Mouse (Mus musculus) gastrocnemius, adult 18-20 months (tissue): ENCODE results near the gene Nedd8. TPM values are rescaled to one million over a fixed set of nuclear protein-coding genes. Genes with fewer than 3 reads are reported as not detected.

Experiments
- DNase-seq: peaks from one replicate; pipeline ENCODE4 v3.0.0; 2021; ENCODE audit warnings: low spot score
- long read RNA-seq, 2 experiments: library from polyadenylated mRNA; stranded (forward); transcript quantifications; one replicate each; pipeline ENCODE4 v2.0.0; 2021
- total RNA-seq, 2 experiments: library from RNA; stranded (reverse); gene quantifications; 2 replicates each; pipeline ENCODE4 v1.2.3; 2021

Nedd8 gene
- 100 to 1,000 TPM; 188 to 201 TPM for total RNA-seq
- long read RNA-seq, experiment 1, transcript Nedd8-201 (4 exons, 824 nt), result major isoform, 128 of 135 reads
- long read RNA-seq, experiment 1, partial matches to known transcripts, result 5 of 135 reads
- long read RNA-seq, experiment 1, other reads (novel, unspliced or antisense), result 1 of 135 reads
- long read RNA-seq, experiment 2, transcript Nedd8-201 (4 exons, 824 nt), result major isoform, 82 of 87 reads
- long read RNA-seq, experiment 2, partial matches to known transcripts, result 3 of 87 reads
- long read RNA-seq, experiment 2, other reads (novel, unspliced or antisense), result 1 of 87 reads

DNA sequence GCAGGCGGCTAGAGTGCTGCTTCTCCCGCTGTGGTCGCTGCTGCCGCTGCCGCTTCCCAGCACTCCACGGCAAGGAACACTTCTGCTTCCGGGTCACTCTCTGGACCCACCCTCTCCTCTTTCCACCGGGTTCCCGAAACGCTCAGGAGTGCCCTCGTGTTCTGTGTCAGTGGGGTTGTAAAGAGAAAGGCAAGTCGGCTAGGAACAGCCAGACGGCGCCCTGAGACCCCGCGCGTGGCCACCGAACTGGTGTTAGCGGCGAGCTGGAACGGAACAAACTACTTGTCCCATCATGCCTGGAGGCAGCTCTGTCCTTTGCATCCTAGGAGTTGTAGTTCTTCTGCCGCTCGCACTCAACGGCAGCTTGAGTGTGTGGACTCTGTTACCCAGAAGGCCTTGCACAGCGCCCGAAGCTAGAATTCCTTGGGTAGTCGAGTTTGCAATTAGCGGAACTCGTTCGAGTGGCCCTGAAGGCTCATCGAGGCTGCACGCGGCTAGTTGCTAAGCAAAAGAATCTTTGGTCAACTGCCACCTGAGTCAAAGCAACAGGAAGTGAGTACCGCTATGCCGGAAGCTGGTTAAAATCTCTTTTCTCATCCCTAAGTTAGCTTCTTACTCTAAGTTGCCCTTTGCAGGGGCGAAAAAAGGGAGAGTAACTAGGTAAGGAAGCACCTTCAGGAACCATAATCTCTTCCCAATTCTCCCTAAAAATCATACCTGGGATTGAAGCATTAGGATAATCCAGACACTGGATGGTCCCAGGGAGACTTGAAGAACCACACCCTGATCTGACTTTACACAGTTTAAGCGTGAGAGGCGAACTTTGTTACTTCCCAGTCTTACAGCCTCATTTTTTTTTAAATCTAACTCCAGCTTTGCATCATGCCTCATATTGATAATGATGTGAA, at the start of gene Nedd8, which contains the start of gene Gmpr2:
Nedd8 (minus strand) TSS at position 292 of the 908 bp plus-strand sequence.
Gmpr2 (plus strand) TSS at position 109 of the 908 bp plus-strand sequence.
- DNase-seq, result peak; percentile 91

DNA sequence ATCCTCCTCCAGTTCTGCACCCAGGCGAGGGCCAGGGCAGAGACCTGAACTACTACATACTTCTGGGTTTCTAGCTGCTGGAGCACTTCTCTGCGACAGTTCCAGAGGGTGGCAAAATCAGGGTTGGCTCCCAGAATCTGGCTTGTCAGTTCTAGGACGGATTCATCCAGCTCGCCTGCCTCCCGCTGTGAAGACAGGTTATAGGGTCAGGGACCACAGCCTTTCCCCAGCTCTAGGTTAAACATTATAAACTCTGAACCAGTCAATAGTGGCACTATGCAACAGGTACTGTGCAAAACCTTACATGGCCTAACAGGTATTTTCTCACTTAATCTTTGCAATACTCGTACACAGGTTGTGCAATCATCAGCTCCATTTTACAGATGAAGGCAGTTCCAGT, 49.2 kb upstream of the Nedd8 start:
- DNase-seq, result no peak

DNA sequence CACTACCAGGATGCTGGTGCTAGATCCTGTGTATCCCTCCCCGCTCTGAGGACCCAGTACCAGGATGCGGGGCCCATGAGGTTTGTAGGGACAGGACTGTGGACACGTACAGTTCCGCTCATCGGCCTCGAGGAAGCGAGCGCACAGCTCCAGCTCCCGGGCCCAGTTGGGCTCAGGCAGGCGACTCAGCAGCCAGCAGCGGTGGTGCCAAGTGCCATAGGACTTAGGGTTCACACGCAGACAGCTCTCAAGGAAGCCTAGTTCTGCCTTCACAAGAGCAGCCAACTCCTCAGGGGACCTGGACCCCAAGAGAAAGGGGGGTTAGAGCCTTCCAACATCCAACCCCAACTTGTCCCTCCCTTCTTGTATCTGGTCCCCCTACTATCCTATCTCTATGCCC, 48.7 kb upstream of the Nedd8 start:
- DNase-seq, result no peak

DNA sequence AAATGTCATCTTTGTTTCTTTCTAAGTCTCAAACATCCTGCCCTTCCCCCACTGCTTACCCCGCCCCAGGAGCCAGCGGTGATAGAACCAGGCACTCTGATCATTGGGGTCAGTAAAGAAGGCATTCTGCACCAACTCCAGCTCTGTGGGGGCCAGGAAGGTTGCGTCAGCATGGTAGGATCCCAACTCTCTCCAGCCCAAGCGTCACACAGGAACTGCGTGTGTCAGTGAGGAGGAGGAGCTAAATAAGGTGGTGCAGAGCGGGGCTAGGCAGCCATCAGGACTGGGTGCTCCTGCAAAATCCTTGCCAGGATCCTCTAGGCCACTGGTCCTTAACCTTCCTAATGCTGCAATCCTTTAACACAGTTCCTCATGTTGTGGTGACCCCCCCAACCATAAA, 47.8 kb upstream of the Nedd8 start:
- DNase-seq, result no peak

DNA sequence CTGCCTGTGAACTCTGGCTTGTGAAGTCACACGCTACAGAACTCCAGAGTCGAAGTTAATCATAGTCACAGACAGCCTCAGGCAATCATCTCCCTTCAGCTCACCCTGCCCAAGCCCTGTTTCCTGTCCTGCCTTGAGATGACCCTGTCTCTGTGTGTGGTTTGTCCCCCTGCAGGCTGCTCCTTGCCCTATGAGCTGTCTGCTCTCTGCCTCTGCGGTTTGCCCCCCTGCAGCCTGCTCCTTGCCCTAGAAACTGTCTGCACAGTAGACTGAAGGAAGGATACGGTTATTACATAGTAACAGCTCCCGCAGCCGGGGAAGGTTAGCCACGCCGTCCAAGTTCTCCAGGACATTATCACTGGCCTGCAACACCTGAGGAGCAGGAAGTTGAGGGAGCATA, 45.0 kb upstream of the Nedd8 start:
- DNase-seq, result no peak

DNA sequence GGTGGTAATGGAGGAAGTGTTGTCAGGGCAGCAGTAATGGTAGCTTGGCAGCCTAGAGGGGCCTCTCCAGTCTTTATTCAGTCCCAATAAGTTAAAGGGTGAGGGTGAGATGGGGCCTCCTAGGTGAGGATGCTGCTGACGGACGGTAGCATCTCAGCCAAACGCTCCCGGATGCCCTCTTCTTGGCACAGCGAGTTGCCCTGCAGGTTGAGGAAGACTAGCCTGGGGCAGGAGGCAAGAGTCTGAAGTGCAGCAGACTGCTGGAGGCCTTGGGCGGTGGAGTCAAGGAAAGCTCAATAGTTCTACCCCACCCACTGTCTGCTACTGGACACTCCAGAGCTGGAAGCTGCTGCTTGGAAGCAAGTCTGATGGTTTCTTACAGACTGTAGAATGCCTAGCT, 44.3 kb upstream of the Nedd8 start:
- no peak for DNase-seq

DNA sequence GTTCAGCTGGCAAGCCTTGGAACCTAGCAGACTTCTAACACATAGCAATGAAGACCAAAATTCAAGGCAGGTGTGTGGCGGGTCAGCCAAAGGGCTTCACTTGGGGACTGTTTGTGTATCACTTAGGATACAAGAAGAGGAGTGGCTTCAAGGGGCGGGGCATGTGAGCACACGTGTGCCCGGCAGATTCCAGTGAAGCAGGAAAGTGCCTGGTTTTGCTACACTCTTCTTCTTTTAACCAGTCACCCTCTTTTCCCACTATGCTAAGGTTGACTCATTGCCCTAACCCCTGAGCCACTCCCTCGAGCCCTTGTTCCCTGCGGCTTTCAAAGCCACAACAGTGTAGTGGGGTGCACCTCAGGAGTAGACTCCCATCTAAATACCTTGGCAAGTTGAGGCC, 43.0 kb upstream of the Nedd8 start:
- DNase-seq, result no peak

DNA sequence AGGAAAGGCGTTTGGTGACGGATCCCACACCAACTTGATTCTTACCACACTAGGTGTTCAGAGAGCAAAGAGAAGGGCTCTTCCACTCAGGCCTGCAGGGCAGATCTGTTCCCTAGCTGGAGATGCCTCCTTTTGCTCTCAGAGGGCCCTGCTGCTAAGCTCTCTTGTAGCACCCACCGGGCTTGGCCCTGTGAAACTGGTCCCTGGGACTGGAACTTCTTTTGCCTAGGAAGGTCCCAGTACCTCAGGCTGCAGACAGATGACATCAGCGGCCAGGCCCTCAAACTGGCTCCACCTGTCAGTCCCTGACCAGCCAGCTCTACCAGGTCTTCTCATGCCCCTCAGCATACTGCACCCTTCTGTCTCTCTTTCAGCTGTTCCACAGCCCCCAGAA, 41.8 kb upstream of the Nedd8 start, which contains the start of gene Tgm1:
Tgm1 (minus strand) TSS at position 198 of the 394 bp plus-strand sequence.
- DNase-seq, result no peak

DNA sequence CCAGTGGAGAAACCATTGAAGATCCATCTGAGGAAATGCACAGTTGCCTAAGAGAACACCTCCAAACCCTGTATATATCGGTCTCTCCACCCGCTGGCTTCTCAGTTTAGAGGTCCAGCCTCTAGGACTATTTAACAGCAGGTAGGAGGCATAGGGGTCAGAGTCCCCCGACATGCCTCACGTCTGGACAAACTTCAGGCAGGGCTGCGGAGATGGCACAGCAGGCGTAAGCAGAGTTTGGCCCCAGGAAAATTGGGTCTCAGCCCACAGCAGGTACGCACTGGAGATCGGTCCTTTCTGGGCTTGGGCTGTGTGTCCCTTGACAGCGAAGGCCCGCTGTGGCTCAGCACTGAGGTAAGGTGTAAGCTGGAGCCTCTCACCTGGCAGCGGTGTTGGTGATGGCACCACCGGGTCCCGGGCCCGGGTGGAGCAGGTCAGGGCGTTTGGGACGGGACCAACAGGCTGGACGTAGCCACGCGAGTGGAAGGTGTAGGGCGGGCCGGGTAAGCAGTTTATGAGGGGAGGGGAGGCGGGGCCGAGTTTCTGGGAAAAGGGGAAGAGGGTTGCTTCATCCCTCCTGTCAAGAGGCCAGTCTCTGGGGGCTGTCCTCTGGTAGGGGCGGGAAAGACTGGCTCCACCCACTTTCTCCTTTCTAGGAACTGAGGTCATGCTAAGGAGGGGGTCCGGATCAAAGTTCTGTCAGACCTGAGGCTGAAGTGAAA, 41.2 kb upstream of the Nedd8 start:
- peak; percentile 18 for DNase-seq

DNA sequence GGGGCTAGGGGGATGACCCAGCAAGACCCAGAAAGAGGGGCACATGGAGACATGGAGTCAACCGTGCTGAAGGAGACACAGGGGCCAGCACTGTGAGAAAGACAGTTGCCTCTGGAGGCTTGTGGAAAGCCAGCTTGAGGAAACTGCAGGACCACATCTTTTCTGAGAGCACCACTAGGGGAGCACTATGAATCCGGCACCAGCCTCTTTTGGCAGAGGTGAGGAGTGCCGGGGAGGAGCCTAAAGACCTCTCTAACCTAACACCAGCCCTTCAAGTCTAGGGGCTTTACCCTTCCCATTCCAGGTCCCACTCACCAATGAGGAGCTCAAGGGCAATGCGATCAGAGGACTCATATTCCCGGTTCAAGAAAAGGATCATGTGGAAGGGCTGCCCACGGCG, 39.9 kb upstream of the Nedd8 start:
- DNase-seq, result no peak

DNA sequence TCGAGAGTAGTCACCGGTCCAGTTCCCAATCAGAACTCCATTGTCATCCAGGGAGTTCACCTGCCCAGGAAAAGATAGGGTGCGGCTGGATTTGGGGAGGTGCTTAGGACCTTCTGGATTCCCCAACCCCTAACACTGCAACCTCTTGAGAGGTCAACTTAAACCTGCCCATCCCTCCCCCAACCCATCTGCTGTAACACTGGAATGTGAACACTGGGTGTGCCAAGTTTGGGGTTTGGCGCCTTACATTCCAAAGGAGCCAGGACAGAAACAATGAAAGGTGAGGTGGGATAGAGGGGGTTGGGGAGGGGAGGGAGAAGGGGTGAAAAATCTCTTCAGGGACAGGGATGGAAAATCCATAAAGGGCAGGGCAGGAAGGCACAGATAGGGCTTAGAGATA, 37.6 kb upstream of the Nedd8 start:
- DNase-seq, result no peak

DNA sequence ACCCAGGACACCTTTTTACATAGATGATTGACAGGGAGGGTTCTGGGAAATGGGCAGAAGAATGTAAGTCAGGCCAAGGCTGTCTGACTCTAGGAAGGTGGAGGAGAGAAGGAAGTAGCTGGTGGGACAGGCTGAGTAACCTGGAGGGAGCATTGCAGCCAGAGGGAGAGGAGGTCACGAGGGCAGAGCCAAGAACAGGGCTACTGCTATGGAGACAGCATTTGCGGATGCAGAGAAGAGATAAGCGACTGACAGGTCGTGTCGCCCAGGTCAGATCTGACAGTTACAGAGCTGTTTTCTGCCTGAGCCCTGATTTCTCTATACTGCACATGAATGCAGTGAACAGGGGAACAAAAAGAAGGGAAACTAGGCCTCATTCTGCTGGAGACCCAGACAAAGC, 35.5 kb upstream of the Nedd8 start:
- no peak for DNase-seq

DNA sequence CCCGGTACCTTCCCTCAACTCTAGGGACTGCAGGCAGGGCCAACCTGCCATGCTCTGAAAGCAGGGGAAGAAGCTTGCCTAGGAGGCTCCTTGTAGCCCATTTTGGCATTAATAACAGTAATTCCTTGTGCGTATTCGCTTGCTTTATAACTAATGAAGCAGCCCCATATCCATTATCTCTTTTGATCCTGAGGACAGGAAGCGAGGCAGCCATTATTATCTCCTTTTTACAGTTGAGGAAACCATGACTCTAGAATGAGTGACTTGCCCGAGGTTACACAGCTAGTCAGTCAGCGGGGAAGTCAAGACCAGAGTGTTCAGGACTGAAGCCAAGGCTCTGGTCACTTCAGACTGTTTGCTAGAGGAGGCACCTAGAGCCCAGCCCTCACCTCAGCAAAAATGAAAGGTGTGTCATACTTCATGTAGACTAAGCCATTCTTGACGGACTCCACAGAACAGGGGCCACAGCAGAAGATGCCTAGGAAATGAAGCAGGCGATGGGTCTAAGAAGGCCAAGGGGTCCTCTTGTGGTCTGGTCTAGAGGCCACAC, 34.2 kb upstream of the Nedd8 start:
- no peak for DNase-seq

DNA sequence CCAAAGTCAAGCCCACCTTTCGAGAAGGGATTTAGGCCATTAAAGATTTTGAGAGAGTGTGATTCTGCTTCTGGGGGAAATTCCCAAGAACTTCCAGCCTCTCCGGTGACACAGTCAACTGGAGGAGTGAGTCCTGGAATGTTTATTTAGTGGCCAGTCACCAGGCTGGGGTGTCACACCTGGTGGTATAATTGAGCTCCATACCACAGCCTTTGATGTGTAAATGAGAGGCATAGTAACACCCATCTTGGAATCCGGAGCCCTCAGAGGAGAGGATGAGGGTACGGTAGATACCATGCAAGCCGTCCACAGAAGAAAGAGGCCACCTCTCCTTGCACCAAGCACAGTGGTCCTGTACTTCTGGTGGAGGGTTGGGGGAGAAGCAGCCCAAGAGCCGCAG, 30.8 kb upstream of the Nedd8 start:
- no peak for DNase-seq

DNA sequence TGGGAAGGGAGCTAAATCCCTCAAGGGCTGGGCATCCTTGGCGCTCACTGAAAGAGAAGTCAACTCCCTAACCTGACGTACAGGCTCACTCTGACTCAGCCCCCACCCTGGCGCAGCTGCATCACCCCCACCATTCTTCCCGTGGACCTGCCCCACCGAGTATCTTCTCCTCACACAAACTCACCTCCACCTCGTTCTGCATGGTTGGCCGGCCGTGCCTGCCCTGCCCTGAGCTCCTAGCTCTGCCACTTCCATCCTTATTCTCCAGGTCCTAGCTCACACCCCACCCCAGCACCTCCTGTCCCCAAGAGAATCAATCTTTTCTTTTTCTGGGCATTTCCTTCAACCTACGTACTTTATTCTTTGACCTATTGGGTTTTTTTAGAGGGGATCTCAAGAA, 29.2 kb upstream of the Nedd8 start:
- DNase-seq, result no peak

DNA sequence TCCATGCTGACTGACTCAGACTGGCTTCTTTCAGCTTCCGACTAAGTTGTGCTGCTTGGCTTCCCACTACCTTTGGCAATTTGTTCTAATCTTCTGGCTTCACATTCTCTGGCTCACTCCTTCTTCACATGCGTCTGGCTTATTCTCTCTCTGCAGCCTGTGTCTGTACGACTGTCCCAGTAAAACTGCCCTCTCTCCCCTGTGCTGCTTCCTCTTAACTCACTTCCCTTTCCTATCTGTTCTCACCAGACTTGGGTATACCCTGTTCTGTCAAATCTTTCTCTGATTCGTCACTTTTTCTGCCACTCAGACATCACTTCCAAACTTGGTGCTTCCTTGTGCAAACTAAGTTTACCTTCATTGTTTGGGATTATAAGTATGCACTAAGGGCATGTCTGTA, 25.3 kb upstream of the Nedd8 start:
- no peak for DNase-seq

DNA sequence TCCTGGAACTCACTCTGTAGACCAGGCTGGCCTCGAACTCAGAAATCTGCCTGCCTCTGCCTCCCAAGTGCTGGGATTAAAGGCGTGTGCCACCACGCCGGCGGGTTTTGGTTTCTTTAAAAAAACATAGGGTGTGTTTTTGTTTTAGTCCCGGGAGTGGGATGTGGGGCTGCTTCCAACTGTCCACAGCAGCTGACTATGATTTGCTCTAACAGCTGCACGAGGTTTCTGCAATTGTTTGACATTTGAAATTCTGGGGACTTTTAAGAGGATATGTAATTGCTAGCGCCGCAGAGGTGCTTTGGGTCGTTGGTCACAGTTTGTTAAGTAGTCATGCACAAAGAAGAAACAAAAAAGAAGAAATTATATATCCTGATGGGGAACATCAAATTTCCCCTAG, 17.5 kb upstream of the Nedd8 start:
- no peak for DNase-seq

DNA sequence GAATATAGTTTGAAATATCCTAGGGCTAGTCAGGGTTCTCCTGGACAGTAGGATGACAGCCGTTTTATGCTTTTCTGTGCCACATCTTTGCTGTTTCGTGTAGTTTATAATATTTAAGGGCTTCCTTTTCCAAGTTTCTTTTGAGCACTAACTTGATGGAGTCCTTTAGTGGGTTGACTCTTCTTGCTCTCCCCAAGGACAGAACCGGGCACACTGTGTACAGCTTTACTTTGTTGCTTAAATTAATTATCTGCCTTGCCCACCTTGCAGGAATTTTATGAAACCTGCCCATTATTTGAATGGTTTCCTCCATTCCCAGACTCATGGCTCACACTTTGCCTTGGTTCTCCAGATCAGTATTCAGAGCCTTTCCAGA, 10.2 kb upstream of the Nedd8 start:
- DNase-seq, result no peak

DNA sequence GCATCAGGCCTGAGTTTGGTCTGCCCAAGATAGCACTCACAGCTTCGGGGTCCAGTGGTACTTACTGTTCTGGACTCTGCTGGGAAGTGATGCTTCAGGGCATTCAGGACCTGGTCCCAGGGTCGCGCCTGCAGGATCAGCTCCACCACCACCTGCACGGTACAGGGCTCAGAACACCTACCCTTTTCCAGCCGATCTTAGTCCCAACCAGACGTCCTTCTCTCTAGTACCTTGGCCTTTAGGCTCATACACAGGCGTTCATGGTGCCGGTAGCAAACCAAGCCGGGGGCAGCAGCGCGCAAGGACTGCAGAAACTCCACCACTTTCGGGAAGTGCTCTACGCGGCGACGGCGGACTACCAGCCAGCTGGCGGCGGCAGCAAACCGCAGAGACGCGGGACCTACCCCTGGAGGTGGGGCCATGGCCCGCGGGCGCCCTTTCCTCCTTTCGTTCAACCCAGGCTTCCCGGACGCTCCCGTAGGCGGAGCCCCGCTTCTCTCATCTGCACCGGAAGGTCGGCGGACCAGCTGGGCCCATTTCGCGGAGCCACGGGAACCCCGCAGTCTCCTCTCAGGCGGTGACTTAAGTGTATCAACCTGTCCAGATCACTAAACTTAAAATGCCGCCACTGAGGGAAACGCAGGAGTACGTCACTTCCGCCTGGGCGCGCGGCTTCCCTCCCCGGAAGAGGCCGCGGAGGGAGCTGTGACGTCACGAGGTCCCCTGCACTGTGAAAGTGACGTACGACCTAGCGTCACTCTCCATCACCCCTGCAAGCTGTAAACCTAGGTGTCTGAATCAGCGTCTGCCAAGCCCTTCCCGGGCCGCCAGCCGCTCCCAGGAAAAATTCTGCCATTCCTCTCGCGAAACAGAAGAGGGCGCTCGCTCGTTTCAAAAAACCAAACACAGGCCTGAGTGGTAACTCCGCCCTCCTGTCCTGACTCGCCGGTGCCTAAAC, 9.5 kb upstream of the Nedd8 start, which contains the start of gene Tinf2:
Tinf2 (minus strand) TSS at position 661 of the 958 bp plus-strand sequence.
- peak; percentile 93 for DNase-seq

DNA sequence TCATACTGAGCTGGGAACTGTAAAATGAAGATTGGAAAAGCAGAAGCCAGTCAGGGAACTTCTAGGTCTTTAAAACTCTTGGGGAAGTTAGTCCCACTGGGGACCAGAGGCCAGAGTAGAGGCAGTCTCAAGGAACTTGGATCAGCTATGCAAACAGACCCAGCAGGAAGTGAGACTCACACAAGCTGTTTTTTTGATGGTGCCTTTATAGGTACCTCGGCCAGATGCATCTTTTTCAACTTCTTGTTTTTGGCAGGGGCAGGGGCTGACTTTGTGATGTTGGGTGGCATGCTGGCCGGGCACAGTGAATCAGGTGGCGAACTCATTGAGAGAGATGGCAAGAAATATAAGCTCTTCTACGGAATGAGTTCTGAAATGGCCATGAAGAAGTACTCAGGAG, 5.7 kb upstream of the Nedd8 start:
- no peak for DNase-seq

DNA sequence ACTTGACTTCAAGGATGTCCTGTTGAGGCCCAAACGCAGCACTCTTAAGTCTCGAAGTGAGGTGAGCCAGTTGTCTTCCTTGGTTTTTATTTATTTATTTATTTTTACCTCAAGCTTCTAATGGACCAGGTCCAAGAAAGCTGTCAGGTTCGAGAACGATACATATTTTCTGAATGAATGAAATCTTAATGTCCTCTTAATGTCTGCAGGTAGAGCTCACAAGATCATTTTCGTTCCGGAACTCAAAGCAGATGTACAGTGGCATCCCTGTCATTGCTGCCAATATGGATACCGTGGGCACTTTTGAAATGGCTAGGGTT, 777 bp upstream of the Nedd8 start:
- no peak for DNase-seq
